Mouse (Mus musculus) brown adipose tissue, adult 24 weeks (tissue): ENCODE data around the gene 1700030K09Rik. TPM values are rescaled to one million over a fixed set of nuclear protein-coding genes. Genes with fewer than 3 reads are reported as not detected.
A peak's percentile ranks its signal among the peaks of the same experiment; 100 is the strongest.

Experiments used
- H3K27ac ChIP-seq: fragments of 200-500 bp; replicated peaks from 2 replicates; pipeline ENCODE4 v1.5.1; 2012; ENCODE audit warnings: low read depth, mild to moderate bottlenecking, low read length
- H3K4me1 ChIP-seq: fragments of 200-500 bp; 2 replicates; pipeline ENCODE4 v1.6.1; 2012; ENCODE audit warnings: low read length, mixed read lengths; ENCODE audit not compliant: control insufficient read depth, insufficient read depth, insufficient read length
- H3K4me3 ChIP-seq: fragments of 200-500 bp; 2 replicates; pipeline ENCODE4 v1.5.1; 2012; ENCODE audit warnings: low read depth, mild to moderate bottlenecking, low read length, moderate library complexity; ENCODE audit not compliant: insufficient read depth
- polyA plus RNA-seq: library from polyadenylated mRNA; stranded (reverse); fragments of >200 nt; gene quantifications from 2 replicates; pipeline ENCODE4 v1.2.4, GENCODE M21; 2012; ENCODE audit not compliant: missing spikeins, insufficient read depth, insufficient read length

Gene 1700030K09Rik
- polyA plus RNA-seq, 1 experiment, result 3.1 TPM

DNA sequence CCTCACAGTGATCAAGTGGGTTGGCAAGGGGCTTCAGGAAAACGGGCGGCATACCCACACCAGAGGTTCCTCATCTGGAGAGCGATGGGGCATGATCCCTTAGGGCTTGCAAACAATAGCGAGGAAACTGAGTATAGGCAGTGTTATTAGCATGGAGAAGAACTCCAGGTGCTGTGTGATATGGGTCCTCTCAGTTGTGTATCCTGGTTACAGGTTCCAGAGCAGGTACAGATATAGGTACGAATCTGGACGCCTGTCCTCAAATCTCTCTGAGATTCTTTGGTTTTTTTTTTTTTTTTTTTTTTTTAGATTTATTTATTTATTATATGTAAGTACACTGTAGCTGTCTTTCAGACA lies 292 bp downstream of the 1700030K09Rik start:
- H3K4me3 ChIP-seq, result peak overlapping the region; percentile 73
- H3K27ac ChIP-seq, result peak overlapping the region; percentile 67
- H3K4me1 ChIP-seq, result 0 out of 2 replicates have a peak, but pooled peaks cover 2% of the 10 kb centered on the region

DNA sequence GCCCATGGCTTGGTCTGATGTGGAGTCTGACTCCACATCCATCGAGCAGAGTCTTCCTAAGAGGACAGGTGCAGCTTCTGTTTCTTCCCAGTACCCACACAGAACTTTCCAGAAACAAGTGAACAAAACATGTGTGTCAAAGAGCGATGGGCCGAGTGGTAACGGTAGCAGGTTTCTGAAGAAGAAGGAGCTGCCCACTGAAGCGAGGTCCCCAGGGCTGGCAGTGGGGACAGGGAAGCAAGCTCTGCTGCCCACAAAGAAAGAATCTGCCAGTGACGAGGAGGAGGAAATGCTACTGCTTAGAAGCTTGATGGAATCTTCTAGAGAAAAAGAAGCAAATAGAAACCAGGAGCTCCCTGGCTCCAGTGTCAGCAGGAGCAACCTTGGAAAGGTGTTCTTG lies 1.4 kb downstream of the 1700030K09Rik start:
- no peak overlapping the region for H3K27ac ChIP-seq
- H3K4me3 ChIP-seq, result no peak overlapping the region
- H3K4me1 ChIP-seq, result 0 out of 2 replicates have a peak, but pooled peaks cover 2% of the 10 kb centered on the region

DNA sequence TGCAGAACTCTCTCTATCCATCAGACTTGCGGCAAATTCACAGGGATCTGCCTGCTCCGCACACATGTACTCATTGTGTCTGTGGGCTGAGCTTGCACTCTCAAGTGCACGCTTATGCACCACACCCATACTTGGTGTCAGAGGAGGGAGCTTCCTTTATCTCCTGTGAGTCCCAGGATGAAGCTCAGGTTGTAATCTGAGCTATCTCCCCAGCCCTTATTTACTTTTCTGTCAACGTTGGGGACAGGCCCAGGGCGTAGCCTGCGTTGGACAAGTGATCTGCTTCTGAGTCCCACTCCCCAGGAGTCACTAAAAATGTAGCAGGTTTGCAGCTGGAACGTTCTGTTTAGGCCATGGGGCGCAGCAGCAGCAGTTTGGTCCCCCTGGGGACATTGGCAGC lies 7.8 kb downstream of the 1700030K09Rik start:
- Histone ChIP-seq H3K4me3 (no peak overlapping the region), H3K4me1 (no peaks in the 10 kb centered on the region), H3K27ac (no peak overlapping the region)

DNA sequence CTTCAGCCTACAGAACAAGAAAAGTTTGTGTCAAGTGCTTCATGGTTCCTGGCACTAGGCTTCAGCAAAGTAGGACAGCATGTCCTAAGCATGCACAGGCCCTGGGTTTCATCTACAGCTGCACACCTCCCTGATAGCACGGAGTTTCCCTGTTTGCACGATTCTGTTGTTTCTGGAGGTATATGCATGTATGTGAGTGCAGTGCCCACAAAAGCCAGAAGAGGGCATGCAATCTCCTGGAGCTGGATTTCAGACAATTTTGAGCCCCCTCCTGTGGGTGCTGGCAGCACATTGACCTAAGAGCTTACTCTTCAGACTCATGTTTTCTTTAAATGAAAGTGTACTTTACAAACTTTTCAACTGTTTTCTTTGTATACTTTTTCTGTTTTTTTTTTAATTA lies 10.2 kb downstream of the 1700030K09Rik start:
- H3K4me3 ChIP-seq, result no peak overlapping the region
- no peak overlapping the region for H3K27ac ChIP-seq

DNA sequence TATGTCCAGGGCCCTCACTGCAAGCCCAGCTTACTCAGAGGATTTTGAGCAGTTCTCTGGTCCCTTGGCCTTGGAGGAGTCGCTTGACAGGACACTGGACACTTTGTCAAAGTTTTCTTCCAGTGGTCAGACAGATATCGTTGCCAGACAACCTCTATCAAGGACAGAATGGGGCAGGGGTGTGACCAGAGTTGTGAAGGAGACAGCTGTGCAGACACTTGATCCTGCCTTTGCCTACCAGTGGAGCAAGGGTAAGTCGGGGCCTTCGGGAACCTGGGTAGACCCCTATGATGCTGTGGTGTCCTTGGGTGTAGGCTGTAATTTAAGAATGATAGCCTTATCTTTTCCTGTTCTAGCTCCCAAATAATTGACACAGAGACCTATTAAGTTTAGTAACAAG lies 11.6 kb downstream of the 1700030K09Rik start:
- Histone ChIP-seq H3K4me1 (no peaks in the 10 kb centered on the region), H3K27ac (no peak overlapping the region), H3K4me3 (no peak overlapping the region)

More for the DNA sequence above, 10.2 kb downstream of the 1700030K09Rik start:
- no peaks in the 10 kb centered on the region for H3K4me1 ChIP-seq

DNA sequence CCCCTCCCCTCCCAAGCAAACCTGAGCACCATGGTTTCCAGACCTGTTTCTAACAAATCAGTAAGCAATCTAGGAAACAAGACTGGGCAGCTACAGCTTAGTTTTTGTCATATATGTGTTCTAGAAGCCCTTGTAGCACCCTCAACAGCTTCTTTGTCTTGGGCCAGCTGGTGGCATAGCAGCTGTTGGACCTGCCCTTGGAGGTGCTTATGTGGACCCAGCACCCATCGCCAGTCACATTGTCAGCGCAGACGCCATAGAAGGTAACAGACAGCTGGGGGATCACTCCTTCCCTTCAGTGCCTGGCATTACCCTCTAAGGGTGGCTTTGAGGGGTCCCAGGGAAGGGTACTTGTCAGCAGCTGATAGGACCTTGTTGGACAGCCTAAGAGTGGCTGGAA lies 14.1 kb downstream of the 1700030K09Rik start:
- no peak overlapping the region for H3K27ac ChIP-seq
- no peak overlapping the region for H3K4me3 ChIP-seq
- no peaks in the 10 kb centered on the region for H3K4me1 ChIP-seq

DNA sequence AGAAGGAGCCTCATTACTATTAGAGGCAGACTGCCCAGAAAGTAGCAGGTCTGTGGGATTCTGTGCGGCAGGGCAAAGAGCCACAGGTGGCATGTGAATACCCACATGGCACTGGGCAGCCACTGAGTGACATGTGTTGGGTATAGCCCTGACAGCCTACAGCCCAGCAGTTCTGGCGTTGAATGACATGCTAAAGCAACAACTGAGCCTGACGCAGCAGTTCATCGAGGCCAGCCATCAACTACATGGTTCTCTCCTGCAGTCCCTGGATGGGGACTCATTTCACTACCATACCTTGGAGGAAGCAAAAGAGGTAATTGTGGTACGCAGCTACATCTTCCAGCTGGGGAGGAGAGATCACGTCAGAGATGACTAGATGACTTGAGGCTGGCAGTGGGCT lies 14.8 kb downstream of the 1700030K09Rik start:
- Histone ChIP-seq H3K27ac (no peak overlapping the region), H3K4me3 (no peak overlapping the region), H3K4me1 (no peaks in the 10 kb centered on the region)

DNA sequence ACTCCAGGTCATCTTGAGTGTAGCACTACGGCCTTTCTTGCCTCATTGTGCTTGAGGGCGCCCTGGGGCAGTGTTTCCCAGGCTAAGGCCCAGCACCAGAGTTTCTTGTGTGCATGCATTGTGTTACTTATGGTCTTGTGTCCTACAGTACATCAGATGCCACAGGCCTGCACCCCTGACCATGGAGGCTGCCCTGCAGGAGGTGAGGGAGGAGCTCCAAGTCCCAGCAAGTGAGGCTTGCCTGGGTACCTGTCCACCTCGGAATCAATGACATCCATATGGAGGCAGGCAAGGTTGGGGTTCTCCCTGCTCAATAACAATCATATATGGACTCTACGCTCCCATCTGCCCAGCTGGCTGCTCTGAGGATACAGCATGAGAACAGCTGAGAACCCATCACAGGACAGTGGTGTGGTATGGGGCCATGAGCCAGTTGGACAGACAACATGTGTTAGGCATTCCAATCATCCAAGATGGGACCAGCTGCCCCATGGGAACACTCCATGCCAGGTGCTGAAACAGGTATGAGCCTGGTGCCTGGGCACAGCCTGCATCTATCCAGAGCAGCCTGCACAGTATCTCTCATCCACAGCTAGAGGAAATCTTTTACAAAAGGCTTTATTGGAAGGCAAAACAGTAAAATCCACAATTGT lies 16.3 kb downstream of the 1700030K09Rik start:
- no peaks in the 10 kb centered on the region for H3K4me1 ChIP-seq
- H3K4me3 ChIP-seq, result no peak overlapping the region
- no peak overlapping the region for H3K27ac ChIP-seq

DNA sequence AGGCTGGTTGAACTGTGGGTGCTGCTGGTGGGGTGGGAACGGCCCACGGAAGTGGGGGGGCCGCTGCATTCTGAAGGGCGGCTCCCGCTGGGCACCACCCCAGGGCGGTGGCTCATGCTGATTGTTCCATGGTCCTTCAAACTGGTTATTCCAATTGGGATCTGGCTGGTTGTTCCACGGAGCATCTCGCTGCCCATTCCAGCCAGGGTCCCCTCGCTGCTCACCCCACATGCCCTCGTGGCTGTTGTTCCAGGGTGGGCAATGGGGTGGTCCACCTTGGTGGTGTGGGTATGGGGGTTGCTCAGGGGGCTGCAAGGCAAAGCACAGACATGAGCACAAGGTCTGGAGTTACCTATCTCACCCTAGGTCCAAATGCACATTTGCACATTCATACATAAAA lies 20.5 kb downstream of the 1700030K09Rik start:
- no peak overlapping the region for H3K4me3 ChIP-seq
- no peak overlapping the region for H3K27ac ChIP-seq
- no peaks in the 10 kb centered on the region for H3K4me1 ChIP-seq

DNA sequence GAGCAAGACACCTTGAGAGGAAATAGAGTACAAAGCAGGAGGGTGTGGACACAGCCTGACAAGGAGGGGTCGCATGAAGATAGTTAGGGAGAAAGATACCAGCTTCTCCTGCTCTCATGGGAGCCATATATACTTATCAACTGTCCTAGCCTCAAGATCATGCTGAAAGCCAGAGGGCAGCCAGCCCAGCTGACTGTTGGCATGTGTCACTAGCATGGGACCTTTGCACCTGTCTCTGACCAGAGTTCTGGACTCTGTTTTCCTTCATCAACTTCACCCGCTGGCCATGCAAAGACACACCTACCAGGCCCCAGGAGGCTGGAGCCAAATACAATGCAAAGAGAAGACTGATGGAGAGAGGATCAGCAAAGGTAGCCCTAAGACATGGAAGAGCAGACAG lies 25.6 kb downstream of the 1700030K09Rik start:
- H3K4me3 ChIP-seq, result no peak overlapping the region
- 0 out of 2 replicates have a peak, but pooled peaks cover 2% of the 10 kb centered on the region for H3K4me1 ChIP-seq
- H3K27ac ChIP-seq, result no peak overlapping the region

DNA sequence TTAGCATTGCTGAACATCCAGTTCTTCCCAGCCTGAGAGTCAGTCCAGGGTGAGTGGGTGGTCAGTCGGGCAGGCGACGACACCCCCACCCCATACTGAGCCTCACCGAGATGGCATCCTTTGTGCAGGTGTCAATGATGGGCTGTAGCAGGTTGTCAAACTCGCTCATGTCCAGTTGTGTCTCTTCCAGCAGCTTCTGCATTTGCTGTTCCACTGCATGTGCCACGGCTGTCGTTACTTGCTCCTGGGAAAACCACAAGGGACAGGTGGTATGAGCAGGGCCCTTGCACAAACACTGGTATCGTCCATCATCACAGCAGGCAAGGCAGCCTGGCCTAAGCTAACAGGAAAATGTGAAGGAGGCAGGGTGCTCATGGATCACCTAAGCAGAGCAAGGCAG lies 26.3 kb downstream of the 1700030K09Rik start:
- Histone ChIP-seq H3K27ac (no peak overlapping the region), H3K4me1 (0 out of 2 replicates have a peak, but pooled peaks cover 2% of the 10 kb centered on the region), H3K4me3 (no peak overlapping the region)

DNA sequence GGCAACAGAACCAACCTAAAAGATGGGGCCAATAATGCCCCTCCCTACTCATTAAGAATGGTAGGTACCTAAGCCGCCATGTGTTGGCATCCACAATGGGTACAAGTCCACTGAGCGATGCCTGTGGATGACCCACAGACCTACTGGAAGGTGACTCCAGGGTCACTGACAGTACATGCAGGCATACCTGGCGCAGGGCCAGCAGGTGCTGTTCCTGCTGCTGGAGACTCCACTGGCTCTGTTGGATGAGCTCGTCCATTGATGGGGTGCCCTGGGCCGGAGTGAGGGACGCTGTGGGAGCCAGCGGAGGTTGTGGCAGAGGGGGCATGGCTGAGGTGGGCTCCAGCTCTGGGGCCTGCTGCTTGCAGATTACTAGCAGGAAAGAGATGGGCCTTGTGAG lies 27.0 kb downstream of the 1700030K09Rik start:
- Histone ChIP-seq H3K4me1 (0 out of 2 replicates have a peak, but pooled peaks cover 2% of the 10 kb centered on the region), H3K4me3 (no peak overlapping the region), H3K27ac (no peak overlapping the region)

DNA sequence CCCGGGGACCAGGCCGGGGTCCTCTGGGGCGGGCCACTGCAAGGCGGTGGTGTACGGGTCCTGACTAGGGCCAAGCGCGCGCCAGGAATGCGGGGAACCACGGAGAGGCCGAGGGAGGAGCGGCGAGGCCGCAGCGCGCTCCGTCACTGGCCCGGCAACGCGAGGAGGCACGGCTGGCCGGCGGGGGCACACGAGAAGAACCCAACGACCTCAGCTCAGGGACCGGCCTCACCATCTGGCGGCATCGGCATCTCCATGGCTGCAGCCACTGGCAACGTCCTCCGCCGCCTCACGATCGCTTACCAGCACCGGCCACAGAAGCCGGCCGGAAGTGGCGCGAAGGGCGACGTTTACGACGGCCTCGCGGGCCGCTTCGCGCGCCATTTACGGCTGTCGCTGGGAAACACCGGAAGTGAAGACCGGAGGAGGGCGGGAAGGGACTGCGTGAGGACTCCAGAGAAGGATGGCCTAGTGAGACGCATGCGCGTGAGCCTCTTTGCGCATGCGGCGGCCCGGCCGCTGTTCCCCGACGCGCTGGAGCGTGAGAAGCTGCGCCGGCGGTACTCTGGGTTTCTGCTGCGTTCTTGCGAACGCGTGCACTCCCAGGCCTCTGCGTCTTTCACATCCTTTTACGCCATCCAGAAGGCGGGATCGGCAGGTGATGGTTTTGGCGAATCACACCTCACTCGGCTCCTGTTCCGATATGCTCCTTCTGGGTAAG lies 31.3 kb downstream of the 1700030K09Rik start, which contains the start of gene Cherp:
TSS of gene Cherp (minus strand) at position 401 of the 721 bp plus-strand sequence.
- Histone ChIP-seq H3K4me1 (peaks cover 7% of the 10 kb centered on the region; the same call in 1 of the 2 replicates), H3K27ac (peak within 1 kb of the TSS; percentile 78), H3K4me3 (peak within 1 kb of the TSS; percentile 88)

DNA sequence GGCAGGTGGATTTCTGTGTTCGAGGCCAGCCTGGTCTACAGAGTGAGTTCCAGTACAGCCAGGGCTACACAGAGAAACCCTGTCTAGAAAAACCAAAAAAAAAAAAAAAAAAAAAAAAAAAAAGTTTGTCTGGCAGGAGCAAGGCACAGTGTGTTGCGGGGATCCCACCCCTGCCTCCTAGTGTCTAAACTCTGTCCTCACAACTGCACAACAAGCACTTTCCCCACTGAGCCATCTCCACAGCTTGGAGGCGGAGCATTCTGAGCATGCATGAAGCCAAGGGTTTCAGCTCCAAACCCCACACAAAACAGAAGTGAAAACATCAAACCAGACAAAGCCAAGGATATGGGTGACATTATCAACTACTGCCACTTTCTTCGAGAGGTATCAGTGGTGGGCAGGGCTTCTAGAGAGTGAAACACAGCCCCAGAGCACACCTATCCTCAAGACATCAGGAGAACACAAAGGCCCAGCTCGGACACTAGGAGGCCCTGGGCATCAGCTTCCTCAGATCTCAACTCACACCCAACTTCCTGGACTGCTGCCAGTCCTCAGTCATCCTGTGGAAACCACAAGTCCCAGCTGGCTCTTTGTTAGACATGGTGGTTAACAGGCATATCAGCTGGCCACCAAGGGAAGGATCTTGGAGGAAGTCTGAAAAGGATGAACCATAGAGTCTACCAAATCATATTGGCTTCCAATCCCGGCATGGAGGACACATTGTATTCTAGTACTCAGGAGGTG lies 41.9 kb downstream of the 1700030K09Rik start:
- Histone ChIP-seq H3K4me3 (no peak overlapping the region), H3K27ac (peak overlapping the region; percentile 49), H3K4me1 (no peaks in the 10 kb centered on the region)

DNA sequence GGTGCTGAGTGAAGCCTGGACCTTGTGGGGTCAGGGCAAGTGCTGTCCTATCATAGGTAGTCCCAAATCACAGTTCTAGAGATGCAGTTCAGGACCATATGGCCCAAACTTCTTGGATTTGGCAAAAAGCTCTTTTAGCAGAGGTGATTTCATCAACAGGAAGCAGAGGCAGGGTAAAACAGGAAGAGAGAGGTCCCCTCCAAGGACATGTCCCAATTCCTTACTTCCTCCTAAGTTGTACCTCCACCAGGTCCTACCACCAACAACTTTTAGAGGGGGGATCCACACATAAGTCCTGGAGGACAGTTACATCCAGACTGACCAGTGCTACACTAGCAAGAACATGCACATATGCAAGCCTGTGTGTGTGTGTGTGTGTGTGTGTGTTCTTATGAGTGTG lies 43.3 kb downstream of the 1700030K09Rik start:
- peaks cover 4% of the 10 kb centered on the region for H3K4me1 ChIP-seq
- no peak overlapping the region for H3K27ac ChIP-seq
- H3K4me3 ChIP-seq, result no peak overlapping the region
